Mouse (Mus musculus) forebrain, embryonic 13.5 days (tissue): Measurements from ENCODE around the gene Cmtm7. TPM values are rescaled to one million over a fixed set of nuclear protein-coding genes. Genes with fewer than 3 reads are reported as not detected.

ENCODE experiments used
- ATAC-seq: fragments of 200-750 bp; cut with Nextera tagmentation; 2 replicates; pipeline ENCODE4 v1.8.0; 2017
- H3K27ac ChIP-seq: fragments of 300-500 bp; sonication (generic); 2 replicates; pipeline ENCODE4 v1.5.1; 2015; ENCODE audit warnings: inconsistent platforms, mild to moderate bottlenecking, moderate library complexity
- H3K27me3 ChIP-seq: fragments of 300-500 bp; sonication (generic); 2 replicates; pipeline ENCODE4 v1.6.1; 2015; ENCODE audit warnings: mild to moderate bottlenecking, inconsistent platforms
- H3K36me3 ChIP-seq: fragments of 300-500 bp; sonication (generic); 2 replicates; pipeline ENCODE4 v1.6.1; 2015; ENCODE audit warnings: mild to moderate bottlenecking, inconsistent platforms; ENCODE audit not compliant: poor library complexity, severe bottlenecking
- H3K4me1 ChIP-seq: fragments of 300-500 bp; sonication (generic); 2 replicates; pipeline ENCODE4 v1.6.1; 2015; ENCODE audit warnings: inconsistent platforms
- H3K4me2 ChIP-seq: fragments of 300-500 bp; sonication (generic); 2 replicates; pipeline ENCODE4 v1.6.1; 2015; ENCODE audit warnings: inconsistent platforms, mild to moderate bottlenecking, moderate library complexity
- H3K4me3 ChIP-seq: fragments of 300-500 bp; sonication (generic); 2 replicates; pipeline ENCODE4 v1.5.1; 2015; ENCODE audit warnings: mild to moderate bottlenecking, inconsistent platforms
- H3K9ac ChIP-seq: fragments of 300-500 bp; sonication (generic); 2 replicates; pipeline ENCODE4 v1.6.1; 2015; ENCODE audit warnings: mild to moderate bottlenecking, inconsistent platforms
- H3K9me3 ChIP-seq: fragments of 300-500 bp; sonication (generic); replicated peaks from 2 replicates; pipeline ENCODE4 v1.6.1; 2016; ENCODE audit warnings: inconsistent platforms
- WGBS: fragments of 180-500 bp; shearing (Covaris S2); methylation state at CpG from one replicate; pipeline ENCODE4 v1.1.7; 2015; 5-methylcytosine and 5-hydroxymethylcytosine counted together
- polyA plus RNA-seq: library from polyadenylated mRNA; unstranded; fragments of >200 nt; fragmentation: Nextera tagmentation; extraction: Ambion mirVana; gene quantifications from 2 replicates; pipeline ENCODE4 v1.2.1, GENCODE M21; 2015

The Cmtm7 gene
- polyA plus RNA-seq, 1 experiment from 2014 or later, result 25.7 TPM

DNA sequence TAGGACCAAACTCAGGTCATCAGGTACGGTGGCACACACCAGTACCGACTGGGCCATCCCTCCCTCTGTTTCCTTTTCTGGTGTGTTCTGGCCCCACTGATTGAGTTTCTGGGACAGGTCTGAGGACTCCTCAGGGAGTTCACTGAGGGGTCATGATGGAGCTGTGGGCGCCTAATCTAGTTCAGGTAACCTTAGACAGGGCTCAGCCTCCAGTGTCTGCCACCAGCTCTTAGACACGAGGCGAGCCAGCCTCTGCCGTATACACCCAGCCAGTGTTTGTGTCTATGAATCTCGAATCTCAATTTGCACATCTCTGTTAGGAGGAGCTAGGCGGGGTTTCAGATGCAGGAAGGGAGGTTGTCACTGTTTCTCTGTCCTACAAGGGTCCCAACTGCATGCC, 8.3 kb upstream of the Cmtm7 start:
- Histone ChIP-seq H3K36me3 (no peaks in the 10 kb centered on the region), H3K4me2 (no peak overlapping the region), H3K9me3 (no peaks in the 10 kb centered on the region), H3K9ac (no peak overlapping the region), H3K27ac (no peak overlapping the region), H3K27me3 (no peaks in the 10 kb centered on the region), H3K4me1 (no peaks in the 10 kb centered on the region), H3K4me3 (no peak overlapping the region)
- ATAC-seq, result no peak
- WGBS, result 90% methylated on average over 8 of the region's 8 CpGs

DNA sequence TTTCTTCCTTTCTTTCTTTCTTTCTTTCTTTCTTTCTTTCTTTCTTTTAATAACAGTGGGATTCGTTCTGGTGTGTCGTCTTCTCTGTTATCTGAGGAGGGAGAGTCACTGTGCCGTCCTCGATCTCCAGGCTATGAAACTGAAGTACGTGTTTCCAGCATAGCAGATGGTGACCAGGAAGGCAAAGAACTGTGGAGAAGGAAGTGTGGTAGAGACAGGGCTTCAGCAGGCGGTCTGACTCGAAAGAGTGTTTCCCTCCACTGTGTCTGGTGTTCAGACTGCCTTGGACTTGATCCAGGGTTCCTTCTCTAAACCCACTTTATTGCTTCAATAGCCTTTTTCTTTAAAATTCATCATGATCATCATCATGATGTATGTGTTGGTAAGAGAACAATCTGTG, 7.9 kb upstream of the Cmtm7 start:
- no peak for ATAC-seq
- Histone ChIP-seq H3K36me3 (no peaks in the 10 kb centered on the region), H3K27ac (no peak overlapping the region), H3K4me2 (no peak overlapping the region), H3K27me3 (no peaks in the 10 kb centered on the region), H3K4me3 (no peak overlapping the region), H3K4me1 (no peaks in the 10 kb centered on the region), H3K9me3 (no peaks in the 10 kb centered on the region), H3K9ac (no peak overlapping the region)
- 87% methylated on average over 7 of the region's 7 CpGs for WGBS

GRCm38 (mm10) chr9:114788697-114789096, 7.0 kb upstream of the Cmtm7 start:
- WGBS, result 90% methylated on average over 8 of the region's 8 CpGs
- no peaks in the 10 kb centered on the region for H3K36me3 ChIP-seq
- no peak overlapping the region for H3K27ac ChIP-seq
- H3K4me3 ChIP-seq, result no peak overlapping the region
- H3K27me3 ChIP-seq, result no peaks in the 10 kb centered on the region
- H3K9ac ChIP-seq, result no peak overlapping the region
- H3K4me2 ChIP-seq, result no peak overlapping the region
- H3K4me1 ChIP-seq, result no peaks in the 10 kb centered on the region
- ATAC-seq, result no peak
- no peaks in the 10 kb centered on the region for H3K9me3 ChIP-seq

DNA sequence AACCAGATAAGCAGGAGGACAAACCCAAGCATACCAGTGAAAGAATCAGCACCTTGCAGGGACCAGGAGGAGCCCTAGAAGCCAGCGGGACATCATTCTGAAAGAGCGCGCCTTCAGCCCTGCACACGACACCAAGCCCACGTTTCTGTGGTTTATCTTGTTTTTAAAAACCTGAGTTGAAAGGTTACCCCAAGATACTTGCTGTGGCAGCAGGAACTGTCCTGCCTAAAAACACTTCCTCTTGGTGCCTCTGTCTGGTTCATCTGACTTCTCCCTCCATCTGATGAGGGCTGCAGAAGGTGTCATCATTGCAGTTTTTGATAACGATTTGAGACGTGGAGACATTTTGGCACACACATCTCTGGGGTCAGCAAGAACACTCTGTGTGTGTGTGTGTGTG, 6.1 kb upstream of the Cmtm7 start:
- ATAC-seq, result no peak
- 95% methylated on average over 7 of the region's 7 CpGs for WGBS

GRCm38 (mm10) chr9:114787134-114787533, 5.5 kb upstream of the Cmtm7 start:
- H3K4me3 ChIP-seq, result no peak overlapping the region
- 95% methylated on average over 5 of the region's 5 CpGs for WGBS
- no peaks in the 10 kb centered on the region for H3K36me3 ChIP-seq
- H3K27me3 ChIP-seq, result no peaks in the 10 kb centered on the region
- no peaks in the 10 kb centered on the region for H3K9me3 ChIP-seq
- ATAC-seq, result no peak
- no peak overlapping the region for H3K4me2 ChIP-seq
- no peak overlapping the region for H3K9ac ChIP-seq
- H3K27ac ChIP-seq, result no peak overlapping the region
- H3K4me1 ChIP-seq, result no peaks in the 10 kb centered on the region

More for the DNA sequence above, 6.1 kb upstream of the Cmtm7 start:
- H3K36me3 ChIP-seq, result no peaks in the 10 kb centered on the region
- H3K27me3 ChIP-seq, result no peaks in the 10 kb centered on the region
- no peak overlapping the region for H3K9ac ChIP-seq
- no peak overlapping the region for H3K4me3 ChIP-seq
- H3K9me3 ChIP-seq, result no peaks in the 10 kb centered on the region
- no peak overlapping the region for H3K27ac ChIP-seq
- H3K4me1 ChIP-seq, result no peaks in the 10 kb centered on the region
- H3K4me2 ChIP-seq, result no peak overlapping the region

DNA sequence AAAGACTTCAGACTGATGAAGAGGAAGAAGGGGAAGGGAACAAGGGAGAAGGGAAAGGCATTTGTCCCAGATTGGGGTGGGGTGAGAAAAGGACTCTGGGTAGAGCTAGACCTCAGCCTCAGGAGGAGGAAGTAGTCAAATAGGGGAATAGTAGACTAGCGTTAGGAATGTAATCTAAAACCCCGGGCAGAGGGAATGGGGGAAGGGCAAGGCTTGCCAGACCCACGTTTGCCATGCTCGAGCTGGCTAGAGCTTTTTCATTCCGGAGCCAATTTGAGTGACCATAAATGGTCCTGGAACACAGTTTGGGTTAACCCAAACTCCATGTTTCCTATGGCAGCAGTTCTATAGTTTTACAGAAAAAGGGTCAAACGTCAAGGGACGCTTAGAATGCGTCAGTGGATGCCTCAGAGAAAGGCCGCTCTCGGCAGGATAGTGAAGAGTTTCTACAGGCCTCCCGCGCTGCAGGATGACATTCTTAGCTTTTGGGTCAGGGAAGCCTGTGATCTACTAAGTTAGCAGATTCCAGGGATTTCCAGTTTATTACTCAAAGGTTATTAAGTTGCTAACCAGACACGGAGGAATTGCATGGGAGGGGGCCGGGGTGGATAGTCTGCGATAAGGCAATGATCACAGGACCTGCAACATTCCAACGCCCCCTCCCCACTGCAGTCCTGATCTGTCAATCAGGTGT, 3.9 kb upstream of the Cmtm7 start:
- H3K27me3 ChIP-seq, result peaks cover 3% of the 10 kb centered on the region; the same call in 1 of the 2 replicates
- no peaks in the 10 kb centered on the region for H3K36me3 ChIP-seq
- peaks cover 14% of the 10 kb centered on the region for H3K4me1 ChIP-seq
- H3K27ac ChIP-seq, result no peak overlapping the region
- 12% methylated on average over 16 of the region's 16 CpGs for WGBS
- no peaks in the 10 kb centered on the region for H3K9me3 ChIP-seq
- no peak overlapping the region for H3K4me3 ChIP-seq
- H3K9ac ChIP-seq, result no peak overlapping the region
- no peak for ATAC-seq
- no peak overlapping the region for H3K4me2 ChIP-seq

- WGBS, result under 1% methylated on average over 36 of the region's 38 CpGs
Measured at GRCm38 (mm10) chr9:114780746-114781525, 720 bp downstream of the Cmtm7 start.

GRCm38 (mm10) chr9:114779984-114780745, 1.5 kb downstream of the Cmtm7 start:
- H3K9me3 ChIP-seq, result no peaks in the 10 kb centered on the region
- H3K9ac ChIP-seq, result peak overlapping the region; percentile 73; the same call in 1 of the 2 replicates
- no peaks in the 10 kb centered on the region for H3K36me3 ChIP-seq
- no peak overlapping the region for H3K27ac ChIP-seq
- peaks cover 23% of the 10 kb centered on the region for H3K4me1 ChIP-seq
- peak; percentile 19 for ATAC-seq
- peaks cover 7% of the 10 kb centered on the region; the same call in 1 of the 2 replicates for H3K27me3 ChIP-seq
- 32% methylated on average over 23 of the region's 23 CpGs for WGBS
- peak overlapping the region; percentile 96 for H3K4me2 ChIP-seq
- H3K4me3 ChIP-seq, result peak overlapping the region; percentile 57

More at GRCm38 (mm10) chr9:114780746-114781525, 720 bp downstream of the Cmtm7 start:
- H3K27me3 ChIP-seq, result peaks cover 7% of the 10 kb centered on the region; the same call in 1 of the 2 replicates
- peak overlapping the region; percentile 57 for H3K4me3 ChIP-seq
- peak; percentile 62 for ATAC-seq
- no peaks in the 10 kb centered on the region for H3K36me3 ChIP-seq
- peaks cover 22% of the 10 kb centered on the region for H3K4me1 ChIP-seq
- no peak overlapping the region for H3K27ac ChIP-seq
- no peaks in the 10 kb centered on the region for H3K9me3 ChIP-seq
- H3K9ac ChIP-seq, result peak overlapping the region; percentile 73
- peak overlapping the region; percentile 96 for H3K4me2 ChIP-seq

GRCm38 (mm10) chr9:114778877-114779276, 2.8 kb downstream of the Cmtm7 start:
- H3K9ac ChIP-seq, result no peak overlapping the region
- H3K4me3 ChIP-seq, result no peak overlapping the region
- no peak overlapping the region for H3K27ac ChIP-seq
- no peaks in the 10 kb centered on the region for H3K9me3 ChIP-seq
- H3K36me3 ChIP-seq, result no peaks in the 10 kb centered on the region
- H3K4me2 ChIP-seq, result no peak overlapping the region
- ATAC-seq, result no peak
- 92% methylated on average over 7 of the region's 7 CpGs for WGBS
- H3K4me1 ChIP-seq, result peaks cover 26% of the 10 kb centered on the region
- peaks cover 7% of the 10 kb centered on the region; the same call in 1 of the 2 replicates for H3K27me3 ChIP-seq

DNA sequence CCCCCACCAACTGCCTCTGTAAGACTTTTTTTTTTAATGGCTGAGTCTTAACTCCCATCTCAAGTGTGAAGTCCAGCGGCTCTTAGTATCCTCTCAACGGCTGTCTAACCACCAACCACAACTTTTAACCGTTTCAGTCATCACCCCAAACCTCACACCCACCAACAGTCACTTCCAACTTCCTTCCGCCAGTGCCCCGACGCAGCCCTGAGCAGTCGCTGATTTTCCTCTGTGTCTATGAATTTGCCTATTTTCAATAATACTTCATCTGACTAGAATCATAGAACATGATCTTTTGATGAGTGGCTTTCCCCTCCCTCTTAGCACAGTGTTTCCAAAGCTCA, 3.6 kb downstream of the Cmtm7 start:
- Histone ChIP-seq H3K27ac (no peak overlapping the region), H3K4me2 (no peak overlapping the region), H3K9ac (no peak overlapping the region), H3K9me3 (no peaks in the 10 kb centered on the region), H3K4me1 (peaks cover 26% of the 10 kb centered on the region), H3K27me3 (peaks cover 7% of the 10 kb centered on the region; the same call in 1 of the 2 replicates), H3K4me3 (no peak overlapping the region), H3K36me3 (no peaks in the 10 kb centered on the region)
- no peak for ATAC-seq
- 92% methylated on average over 7 of the region's 7 CpGs for WGBS

GRCm38 (mm10) chr9:114777178-114778046, 4.2 kb downstream of the Cmtm7 start:
- Histone ChIP-seq H3K9ac (no peak overlapping the region), H3K27me3 (peaks cover 7% of the 10 kb centered on the region; the same call in 1 of the 2 replicates), H3K4me2 (no peak overlapping the region), H3K27ac (no peak overlapping the region), H3K4me1 (peaks cover 26% of the 10 kb centered on the region), H3K4me3 (no peak overlapping the region), H3K36me3 (peaks cover 1% of the 10 kb centered on the region; the same call in 1 of the 2 replicates), H3K9me3 (no peaks in the 10 kb centered on the region)
- 86% methylated on average over 6 of the region's 6 CpGs for WGBS
- ATAC-seq, result no peak
